Mouse (Mus musculus): ENCODE data around the gene Hpcal1.

DNA sequence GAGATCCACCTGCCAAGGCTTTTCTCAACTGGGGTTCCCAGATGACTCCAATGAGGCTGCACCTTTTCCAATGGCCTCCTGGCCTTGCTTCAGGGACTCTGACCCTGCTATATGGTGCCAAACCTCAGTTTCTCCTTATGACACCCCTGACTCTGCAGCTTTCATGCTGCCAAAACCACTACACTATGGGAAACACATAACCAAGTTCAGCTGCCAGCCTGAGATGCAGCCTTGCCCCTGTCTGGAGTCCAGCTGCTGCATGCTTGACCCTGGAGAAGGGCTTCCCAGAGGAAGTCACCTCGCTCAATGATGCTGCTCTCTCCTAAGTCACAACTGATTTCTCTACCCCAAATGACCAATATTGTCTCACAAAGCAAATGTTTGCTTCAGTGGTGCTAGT is 102.1 kb downstream of the Hpcal1 start:
- TF ChIP-seq CTCF (IDR thresholded peaks at IDR 0.05; ENCODE audit: low read depth, low read length) (no peak), EP300 (IDR thresholded peaks at IDR 0.05; ENCODE audit: insufficient read depth, low read depth, low read length) (no peak)
